Mouse (Mus musculus): ENCODE results near the gene Gm1043.

Gm1043 gene

DNA sequence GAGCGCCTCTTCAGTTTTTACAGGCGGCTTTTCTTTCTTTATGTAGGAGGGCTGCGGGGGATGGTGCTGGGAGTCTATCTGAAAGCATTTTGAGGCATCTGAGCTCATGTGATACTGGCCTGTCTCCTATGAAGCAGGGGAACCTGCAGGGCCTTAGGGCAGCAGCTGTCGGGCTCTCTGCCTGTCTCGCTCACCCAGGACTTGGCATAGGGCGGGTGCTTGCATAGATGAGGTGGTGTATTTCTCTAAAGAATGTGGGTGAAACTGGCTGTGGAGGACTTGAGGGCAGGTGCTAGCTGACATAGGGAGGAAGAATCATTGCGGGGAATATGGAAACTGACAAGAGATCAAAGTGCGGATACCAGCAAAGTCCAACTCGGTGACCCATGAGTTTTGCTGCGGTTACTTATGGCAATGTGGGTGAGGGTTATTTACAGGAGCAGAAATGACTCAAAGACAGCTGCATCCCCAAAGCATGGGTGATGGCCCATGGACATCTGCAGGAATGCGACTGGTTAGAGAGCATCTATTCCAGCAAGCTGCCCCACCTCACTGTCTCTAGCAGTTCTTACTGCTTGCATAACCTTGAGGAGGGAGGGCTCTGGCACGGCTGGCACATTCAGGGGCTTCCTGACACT, 8.4 kb upstream of the Gm1043 start:
- peak; percentile 25 for DNase-seq

DNA sequence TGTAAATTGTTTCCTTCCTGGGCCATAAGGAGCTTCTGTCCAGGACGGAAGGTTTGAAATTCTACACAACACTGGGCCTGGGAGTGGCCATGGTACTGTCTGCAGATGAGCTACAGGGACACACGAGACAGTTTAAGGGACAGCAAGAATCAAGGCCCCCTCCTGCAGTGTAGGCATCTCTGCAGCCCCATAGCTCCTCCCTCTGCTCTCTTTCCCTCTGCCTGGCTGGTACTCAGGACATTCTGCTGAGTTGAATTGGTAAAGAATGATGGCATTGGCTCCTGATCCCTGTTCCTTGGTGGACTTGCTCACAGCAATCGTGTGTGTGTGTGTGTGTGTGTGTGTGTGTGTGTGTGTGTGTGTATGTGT, 7.9 kb upstream of the Gm1043 start:
- no peak for DNase-seq

DNA sequence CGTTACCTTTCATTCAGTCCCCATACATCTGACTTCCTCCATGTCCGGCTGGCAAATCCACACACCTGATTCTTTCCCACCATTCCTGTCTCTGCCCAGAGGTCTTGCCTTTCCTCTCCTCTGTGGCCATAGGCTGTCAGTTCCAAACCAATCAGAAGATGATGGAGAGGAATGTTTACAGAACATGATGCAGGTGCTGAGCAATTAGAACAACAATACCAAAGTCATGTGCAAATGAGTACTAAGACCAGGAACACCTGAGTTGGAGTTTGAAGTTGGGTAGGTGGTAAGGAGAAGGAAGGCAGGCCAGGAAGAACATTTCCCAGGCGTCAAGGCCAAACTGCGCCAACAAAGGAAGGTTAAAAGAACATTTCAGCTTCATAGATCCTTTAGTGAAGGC, 5.7 kb upstream of the Gm1043 start:
- DNase-seq: no peak

DNA sequence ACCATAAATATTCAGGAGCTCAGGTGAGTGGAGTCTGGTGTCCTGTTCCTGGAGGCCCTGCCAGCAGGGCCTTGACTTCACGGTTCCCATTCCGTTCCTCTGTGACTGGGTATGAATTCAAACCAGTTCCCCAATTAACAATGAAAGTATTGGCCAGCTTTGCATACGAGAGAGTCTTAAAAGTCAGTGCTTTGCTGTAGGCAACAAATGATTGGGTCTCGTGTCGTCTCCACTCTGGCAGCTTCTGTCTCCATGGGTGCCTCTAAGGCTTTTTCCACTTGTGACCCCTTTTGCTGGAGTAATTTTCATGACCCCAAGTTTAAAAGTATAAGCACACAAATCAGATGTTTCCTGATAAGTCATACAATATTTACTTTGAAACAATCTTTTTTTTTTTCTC, 4.6 kb upstream of the Gm1043 start:
- no peak for DNase-seq

DNA sequence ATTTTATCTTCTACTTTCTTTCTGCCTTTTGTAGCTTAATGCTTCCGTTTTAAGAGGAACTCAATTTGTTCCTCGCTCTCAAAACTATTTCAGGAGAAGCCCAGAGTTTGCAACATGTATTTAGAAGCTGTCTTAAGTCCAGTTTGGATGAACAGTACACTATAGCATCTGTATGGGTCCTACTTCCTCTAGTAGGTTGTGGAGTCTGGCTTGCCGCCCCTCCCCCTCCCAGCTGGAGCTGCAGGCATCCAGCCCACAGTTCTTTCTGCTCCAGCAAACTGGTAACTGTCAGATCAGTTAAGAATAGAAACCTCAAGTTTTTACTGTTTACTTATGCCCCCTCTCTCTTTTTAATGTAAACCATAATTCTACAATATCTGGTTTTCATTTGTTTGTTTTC, 2.8 kb upstream of the Gm1043 start:
- peak; percentile 38 for DNase-seq

DNA sequence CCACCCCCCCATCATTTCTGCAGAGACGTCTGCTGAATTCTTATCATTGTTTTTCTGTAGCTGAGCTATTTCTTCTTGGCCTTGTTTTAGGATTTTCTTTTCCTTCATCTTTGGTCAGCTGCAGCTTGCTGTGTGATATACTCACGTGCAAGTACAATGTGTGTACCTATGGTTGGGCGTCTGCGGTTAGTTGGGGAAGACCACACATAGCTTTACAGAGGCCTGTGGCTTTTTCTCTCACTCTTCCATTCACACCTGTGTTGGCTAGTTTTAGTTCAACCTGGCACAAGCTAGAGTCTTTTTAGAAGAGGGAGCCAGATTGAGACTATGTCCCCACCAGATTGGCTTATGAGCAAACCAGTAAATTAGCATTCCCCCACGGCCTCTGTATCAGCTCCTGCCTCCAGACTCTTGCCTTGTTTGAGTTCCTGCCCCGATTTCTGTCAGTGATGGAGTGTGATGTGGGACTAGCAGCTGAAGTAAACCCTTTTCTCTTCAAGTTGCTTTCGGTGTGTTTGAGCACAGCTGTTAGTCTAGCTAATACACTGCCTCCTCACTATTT, 1.9 kb upstream of the Gm1043 start:
- no peak for DNase-seq

DNA sequence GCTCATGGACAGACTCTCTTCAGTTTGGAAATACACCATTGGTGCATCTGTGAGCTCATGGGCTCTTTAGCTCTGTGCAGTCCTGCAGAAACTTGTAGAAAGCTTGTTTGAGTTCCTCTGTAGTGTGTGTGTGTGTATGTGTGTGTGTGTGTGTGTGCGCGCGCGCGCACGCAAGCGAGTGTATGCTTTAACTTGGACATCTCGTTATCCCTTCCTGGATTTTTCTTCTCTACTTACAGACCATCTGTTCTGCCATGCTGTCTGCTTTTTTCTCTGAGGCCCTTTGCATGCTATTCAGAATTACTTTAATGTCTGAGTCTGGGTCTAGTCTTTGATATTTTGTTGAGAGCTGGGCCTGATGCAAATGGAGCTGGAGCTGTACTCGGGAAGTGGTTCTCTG, 1.3 kb upstream of the Gm1043 start:
- DNase-seq: no peak

DNA sequence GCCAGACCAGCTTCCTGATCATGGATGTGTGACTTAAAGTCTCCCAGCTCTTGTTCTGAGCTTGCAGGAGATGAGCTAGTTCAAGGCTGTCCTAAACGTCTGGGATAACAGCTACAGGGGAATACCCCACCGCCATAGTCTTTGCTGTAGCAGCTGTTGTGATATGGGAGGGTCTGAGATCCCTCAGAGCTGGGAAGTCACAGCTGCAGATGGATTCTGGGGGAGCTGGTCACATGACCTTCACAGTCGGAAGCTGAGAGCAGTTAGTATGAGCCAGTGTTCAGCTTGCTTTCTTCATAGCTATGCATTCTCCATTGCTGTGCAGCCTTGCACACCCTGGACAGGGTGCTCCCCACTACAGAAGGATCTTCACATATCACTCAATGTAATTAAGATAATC, 748 bp downstream of the Gm1043 start:
- no peak for DNase-seq

DNA sequence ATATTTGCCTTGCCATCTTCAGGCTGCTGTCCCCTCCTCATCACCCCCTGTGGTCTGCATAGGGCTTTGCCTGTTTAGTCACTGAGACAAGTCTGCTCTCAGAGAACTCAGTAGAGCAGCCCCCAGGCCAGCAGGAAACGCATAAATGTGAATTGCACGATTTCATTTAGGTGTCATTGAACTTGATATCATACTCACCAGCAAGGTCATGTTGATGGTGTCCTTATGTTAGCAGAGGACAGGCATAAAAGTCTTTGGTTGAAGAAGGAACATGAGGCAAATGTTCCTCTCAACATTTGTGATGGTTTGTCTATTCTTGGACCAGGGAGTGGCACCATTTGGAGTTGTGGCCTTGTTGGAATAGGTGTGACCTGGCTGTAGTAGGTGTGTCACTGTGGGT, 2.6 kb downstream of the Gm1043 start:
- DNase-seq: no peak

DNA sequence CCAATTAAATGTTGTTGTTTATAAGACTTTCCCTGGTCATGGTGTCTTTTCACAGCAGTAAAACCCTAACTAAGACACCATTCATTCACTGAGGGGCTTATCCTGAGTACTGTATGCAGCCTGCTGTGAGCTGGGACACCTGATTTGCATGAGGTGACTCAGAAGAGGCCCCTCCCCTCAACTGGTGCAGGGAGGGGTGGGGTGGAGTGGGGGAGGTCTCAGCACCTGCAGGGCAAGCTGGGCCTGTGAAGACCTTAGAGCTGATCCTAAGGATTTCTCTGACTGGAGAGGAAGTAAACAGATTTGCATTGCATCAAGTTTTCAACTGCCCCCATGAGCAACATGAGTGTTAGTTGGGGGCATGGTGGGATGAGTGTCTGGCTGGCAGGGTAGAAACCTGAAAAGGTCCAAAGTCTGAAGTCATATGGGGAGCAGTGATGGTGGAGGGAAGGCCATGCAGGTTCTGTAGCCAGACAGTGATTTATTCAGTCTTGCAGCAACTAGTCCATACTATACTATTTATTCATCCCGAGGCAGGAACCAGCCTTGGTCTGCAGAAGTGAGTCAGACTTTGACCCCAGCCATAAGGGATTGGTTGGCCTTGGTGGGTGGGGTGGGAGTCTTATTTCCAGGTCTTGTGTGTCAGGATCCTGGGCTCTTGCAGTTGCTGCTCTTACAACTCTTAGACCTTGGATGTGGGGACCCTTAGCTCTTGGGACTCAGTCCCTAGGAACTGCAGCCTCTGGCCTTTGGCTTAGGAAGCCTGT, 3.4 kb downstream of the Gm1043 start:
- DNase-seq: no peak

DNA sequence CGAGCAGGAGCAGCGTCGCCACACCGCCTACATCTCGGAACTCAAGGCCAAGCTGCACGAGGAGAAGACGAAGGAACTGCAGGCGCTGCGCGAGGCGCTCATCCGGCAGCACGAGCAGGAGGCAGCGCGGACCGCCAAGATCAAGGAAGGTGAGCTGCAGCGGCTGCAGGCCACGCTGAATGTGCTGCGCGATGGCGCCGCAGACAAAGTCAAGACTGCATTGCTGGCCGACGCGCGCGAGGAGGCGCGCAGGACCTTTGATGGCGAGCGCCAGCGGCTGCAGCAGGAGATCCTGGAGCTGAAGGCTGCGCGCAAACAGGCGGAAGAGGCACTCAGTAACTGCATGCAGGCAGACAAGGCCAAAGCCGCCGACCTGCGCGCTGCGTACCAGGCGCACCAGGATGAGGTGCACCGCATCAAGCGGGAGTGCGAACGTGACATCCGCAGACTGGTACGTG, 6.0 kb downstream of the Gm1043 start:
- no peak for DNase-seq

DNA sequence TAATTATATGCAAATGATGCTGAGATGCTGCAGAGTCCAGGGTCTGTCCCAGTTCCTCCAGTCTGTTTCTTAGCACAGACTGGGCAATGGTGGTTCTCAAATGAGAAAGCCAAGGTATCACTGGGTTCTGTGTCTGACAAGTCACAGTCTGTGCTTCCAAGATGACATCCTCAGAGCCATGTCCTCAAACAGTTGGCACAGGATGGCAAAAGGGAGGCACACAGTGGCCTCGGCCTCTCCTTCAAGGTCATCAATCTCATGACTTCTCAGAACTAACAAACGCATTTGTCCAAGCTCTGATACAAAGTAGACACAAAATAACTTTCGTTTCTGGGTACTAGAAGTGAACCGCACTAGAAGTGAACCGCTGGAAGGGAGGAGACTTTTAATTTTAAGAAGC, 9.8 kb downstream of the Gm1043 start:
- DNase-seq: no peak

DNA sequence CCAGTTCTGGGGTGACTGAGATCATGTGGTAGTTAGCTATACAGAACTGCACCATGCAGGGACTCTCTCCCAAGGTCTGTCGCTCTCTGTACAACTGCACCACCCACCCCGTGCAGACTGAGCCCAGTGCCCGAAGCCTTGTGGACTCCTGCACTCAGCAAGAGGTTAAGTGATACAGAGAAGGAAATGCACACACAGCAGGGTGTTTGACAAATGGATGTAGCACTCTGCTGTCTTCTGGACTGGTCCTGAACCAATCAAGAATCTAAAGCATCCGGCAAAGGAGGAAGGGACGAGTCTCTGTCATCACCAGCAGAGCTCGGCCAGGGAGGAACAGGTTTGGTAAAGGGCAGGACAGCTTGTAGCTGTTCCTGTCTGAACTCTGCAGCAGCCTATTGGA, 12.4 kb downstream of the Gm1043 start:
- no peak for DNase-seq

DNA sequence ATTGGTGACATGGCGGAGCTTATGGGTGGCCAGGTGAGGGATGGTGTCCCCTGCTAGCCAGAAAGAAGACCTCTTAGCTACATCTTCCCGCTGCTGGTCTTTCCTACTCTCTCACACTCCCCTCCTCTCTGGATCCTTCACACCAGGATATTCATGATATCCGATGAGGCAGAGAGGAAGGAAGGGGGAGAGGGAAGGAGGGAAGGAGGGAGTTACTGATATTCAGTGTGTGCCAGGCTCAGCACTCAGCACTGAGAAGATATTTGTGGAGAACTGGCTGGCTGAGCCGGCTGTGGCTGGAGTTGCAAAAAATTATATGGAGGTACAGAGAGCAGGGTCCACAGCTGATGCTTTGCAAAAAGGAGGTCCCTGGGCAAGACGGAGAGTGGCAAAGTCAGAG, 15.6 kb downstream of the Gm1043 start:
- DNase-seq: no peak

DNA sequence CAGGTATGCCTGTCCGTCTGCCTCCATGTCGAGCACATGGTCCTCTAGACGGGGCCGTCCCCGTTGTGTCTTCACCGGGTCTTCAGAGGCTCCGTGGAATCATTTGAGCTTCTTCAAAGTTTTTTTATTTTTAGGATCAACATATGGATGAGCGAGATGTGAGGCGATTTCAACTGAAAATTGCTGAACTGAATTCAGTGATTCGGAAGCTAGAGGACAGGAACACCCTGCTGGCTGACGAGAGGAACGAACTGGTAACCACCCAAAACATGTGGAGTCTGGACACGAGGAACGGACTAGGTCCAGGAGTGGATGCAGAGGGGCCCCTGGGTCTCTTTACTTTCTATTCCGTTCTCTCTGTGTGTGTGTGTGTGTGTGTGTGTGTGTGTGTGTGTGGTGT, 16.5 kb downstream of the Gm1043 start:
- no peak for DNase-seq

DNA sequence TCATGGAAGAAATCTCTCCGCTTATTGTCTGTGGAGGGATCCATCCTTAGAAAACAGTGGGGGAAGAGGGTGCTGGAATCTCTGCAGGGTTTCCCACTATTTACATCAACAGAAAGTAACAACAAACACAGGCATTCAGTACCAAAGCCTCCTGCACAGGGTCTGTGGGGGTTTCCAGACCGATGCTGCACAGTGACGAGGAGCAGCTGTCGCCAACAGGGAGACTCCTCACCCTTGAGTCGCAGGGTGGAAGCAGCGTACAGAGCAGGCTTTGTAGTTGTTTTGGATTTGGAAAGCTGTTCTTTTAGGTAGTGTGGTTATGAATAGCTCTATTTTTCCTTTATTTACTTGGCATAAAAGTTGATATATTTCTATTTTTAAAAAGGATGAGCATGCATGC, 16.9 kb downstream of the Gm1043 start:
- no peak for DNase-seq

DNA sequence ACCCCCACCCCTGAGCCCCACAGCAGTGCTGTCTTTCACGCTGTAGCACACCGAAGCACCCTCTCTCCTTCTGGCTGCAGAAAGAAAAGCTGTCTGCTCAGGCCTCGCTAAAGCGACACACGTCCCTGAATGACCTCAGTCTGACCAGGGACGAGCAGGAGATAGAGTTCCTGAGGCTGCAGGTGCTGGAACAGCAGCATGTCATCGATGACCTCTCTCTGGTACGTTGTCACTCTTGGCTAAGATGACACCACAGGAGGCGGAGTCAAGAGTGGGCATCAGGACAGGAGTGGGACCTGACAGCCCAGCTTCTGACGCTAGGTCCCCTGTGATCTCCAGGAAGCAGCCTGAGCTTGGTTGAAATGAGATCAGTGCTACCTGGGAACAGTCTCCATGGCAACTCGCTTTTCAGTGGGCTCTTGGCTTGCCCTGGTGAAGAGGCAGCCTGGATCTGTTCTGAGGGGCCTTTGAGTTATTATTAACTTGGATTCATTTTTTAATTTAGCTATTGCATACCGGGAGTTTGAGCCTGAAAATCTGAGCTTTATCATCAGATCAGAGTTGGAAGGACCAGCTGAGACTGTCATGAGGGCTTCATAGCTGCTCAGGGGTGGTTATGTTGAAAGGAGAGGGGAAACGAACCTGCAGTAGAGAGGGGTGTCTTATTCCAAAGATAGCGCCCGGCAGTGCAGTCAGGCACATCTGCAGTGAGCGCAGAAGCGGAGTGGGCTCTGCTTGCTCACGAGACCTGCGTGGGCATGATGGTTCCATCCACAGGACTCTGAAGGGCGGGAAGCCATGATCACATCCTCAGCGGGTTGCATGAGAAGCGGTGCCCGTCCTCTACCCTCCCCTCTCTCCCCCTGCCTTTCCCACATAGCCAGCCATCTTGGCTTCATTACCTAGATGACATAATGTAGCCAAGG, 20.6 kb downstream of the Gm1043 start:
- DNase-seq: no peak

DNA sequence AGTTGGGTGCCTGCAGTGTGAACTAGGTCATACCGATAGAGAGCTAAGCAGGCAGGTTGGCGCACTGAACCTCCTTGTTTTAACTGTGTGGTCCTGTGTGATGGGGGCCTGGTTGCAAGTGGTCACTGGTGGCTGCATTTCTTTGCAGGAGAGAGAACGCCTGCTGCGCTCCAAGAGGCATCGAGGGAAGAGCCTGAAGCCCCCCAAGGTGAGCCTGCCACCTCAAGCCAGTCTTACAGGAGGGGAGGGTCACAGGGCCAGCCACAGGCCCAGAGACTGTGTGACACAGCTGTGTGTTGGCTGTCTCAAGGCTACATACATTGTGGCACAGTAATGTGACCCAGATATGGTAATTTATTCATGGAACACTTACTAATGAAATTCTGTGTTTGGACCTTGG, 21.9 kb downstream of the Gm1043 start:
- DNase-seq: no peak

DNA sequence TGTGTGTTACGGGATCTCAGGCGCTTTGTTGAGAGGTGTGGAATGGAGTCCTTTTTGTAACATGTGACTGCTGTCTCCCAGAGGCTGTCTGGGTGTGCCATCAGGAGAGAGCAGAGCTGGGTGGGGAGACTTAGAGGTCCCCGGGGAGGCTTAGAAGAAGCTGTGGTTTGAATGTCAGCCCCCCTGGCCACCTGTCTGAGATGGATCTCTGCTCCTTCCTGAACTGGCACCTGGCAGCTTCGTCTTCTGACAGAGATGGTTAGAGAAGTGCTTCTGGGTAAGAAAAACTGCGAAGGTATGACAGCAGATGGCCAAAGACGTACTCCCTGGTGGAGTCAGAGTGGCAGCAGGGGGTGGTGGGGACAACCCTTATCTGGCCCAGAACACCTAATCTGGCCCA, 22.4 kb downstream of the Gm1043 start:
- DNase-seq: no peak

DNA sequence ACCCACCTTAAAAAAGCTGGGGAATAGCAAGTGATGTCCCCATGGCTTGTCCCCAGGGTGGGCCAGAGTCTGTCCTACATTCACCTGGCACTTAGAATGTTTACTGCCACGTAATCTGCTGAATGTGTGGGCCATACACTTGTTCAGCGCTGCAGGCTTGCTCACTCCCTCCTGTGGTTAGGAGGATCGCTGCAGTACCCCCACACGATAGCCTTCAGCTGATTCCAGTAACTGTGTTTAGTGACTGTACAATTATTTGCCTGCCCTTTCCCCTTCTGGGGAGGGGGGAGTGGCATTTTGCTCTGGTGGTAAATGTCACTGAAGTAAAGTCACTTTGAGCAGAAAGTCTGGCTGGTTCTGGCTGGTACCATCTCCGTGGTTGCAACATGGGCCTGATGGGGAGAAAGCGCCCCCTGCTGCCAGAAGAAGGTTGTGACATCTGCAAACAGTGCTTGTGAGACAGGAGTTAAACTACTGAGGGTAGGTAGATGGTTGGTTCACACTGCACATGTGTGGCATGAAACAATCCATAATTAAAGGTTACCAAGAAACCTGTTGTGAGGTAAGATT, 24.2 kb downstream of the Gm1043 start:
- DNase-seq: peak; percentile 66

DNA sequence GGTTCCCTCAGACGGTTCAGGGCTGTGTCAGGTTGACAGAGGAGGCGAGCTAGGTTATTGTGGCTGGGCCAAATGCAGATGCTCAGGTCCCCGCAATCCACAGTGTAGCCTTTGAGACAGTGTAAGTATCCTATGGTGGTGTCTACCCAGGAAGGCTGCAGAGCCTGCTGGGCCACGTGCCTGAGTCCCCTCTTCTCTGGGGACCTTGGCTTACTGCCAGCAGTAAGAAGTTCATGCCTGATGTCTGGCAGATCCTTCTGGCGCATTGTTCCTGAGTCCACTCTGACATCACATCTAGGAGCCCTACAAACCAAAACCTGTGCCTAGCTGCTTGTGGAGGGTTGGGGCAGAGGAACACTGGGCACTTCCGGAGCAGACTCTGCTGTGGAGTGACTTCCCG, 27.2 kb downstream of the Gm1043 start:
- no peak for DNase-seq

DNA sequence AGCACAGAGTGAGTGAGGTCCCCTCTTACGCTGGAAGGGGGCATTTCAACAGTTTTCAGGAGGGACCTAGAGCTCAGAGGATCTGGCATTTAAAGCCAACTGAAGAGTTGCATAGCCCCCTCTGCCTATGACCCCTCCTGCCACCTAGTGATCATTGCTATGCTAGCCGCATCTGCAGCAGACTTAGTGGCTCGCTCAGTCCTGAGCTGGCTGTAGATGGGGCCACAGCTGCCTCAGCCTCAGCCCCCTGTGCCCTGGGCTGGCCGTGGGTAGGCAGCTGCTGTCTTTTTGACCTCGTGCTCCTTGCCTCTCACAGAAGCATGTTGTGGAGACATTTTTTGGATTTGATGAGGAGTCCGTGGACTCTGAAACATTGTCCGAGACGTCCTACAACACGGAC, 32.0 kb downstream of the Gm1043 start:
- DNase-seq: no peak

DNA sequence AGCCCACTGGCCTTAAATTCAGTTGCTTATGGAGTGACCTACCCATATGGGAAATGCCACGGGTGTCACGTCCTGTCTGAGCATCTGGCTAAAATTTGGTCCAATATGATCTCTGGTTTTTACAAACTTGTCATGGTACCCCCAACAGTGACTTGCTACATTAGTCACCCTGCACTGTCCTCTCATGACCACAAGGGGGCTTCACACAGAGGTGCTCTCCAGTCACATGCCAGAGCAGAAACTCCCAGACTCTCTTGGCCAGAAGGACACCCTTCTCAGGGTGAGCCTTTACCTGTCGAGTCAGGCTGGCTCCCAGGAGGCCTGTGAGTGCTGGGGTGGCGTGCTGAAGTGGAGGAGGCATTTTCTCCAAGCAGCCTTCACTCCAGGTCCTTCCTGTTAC, 33.1 kb downstream of the Gm1043 start:
- no peak for DNase-seq

Data from kidney, adult 18-20 months (tissue).